Comparison of ENCODE assay signal across 25 mouse cellular contexts in genomic region chr6:38719229-38719628, GRCm38 (mm10). TPM values are rescaled to one million over a fixed set of nuclear protein-coding genes. Genes with fewer than 3 reads are reported as not detected.
"Had no signal": no experiment of that assay in that cellular context is flagged by ENCODE, and none has a peak within 500 bp of the region (broad histone marks: within the 10 kb centered on the region; RNA-seq: fewer than 3 reads in every experiment).

No protein-coding gene starts in this region.

- ATAC-seq: liver, postnatal 0 days; lung, postnatal 0 days; midbrain, embryonic 13.5 days; midbrain, embryonic 16.5 days had no signal

- H3K9me3 ChIP-seq: limb, embryonic 12.5 days; limb, embryonic 15.5 days; midbrain, embryonic 13.5 days; neural tube, embryonic 13.5 days had no signal

- H3K4me3 ChIP-seq: limb, embryonic 12.5 days; limb, embryonic 15.5 days; midbrain, embryonic 13.5 days; myocyte; neural tube, embryonic 13.5 days had no signal

- H3K4me2 ChIP-seq: limb, embryonic 12.5 days; limb, embryonic 15.5 days; liver, embryonic 11.5 days; lung, embryonic 14.5 days; midbrain, embryonic 13.5 days; neural tube, embryonic 13.5 days had no signal

- H3K27me3 ChIP-seq: limb, embryonic 12.5 days; limb, embryonic 15.5 days; midbrain, embryonic 13.5 days; neural tube, embryonic 13.5 days had no signal

- DNase-seq: kidney, adult 9 months; kidney, postnatal 14 days; kidney, postnatal 4 days; left cerebral cortex, postnatal 4 days; liver, postnatal 0 days; lung, embryonic 14.5 days; right cerebral cortex, adult 18-20 months; right cerebral cortex, postnatal 14 days; right cerebral cortex, postnatal 4 days; thymus, adult 18-20 months; thymus, postnatal 36 days had no signal

- H3K27ac ChIP-seq: limb, embryonic 12.5 days; limb, embryonic 15.5 days; liver, embryonic 14.5 days; macrophage; midbrain, embryonic 13.5 days; neural tube, embryonic 13.5 days; stomach, postnatal 0 days had no signal

- H3K9ac ChIP-seq: limb, embryonic 12.5 days; limb, embryonic 15.5 days; liver, embryonic 14.5 days; liver, postnatal 0 days; lung, embryonic 14.5 days; midbrain, embryonic 13.5 days; neural tube, embryonic 13.5 days had no signal

- H3K4me1 ChIP-seq: limb, embryonic 12.5 days; limb, embryonic 15.5 days had no signal

RNA-seq across cellular contexts. Expression of gene Clec2l, which starts 56.4 kb away (rescaled TPM):
- total RNA-seq: megakaryocyte, adult 5-6 weeks; monocyte, adult 5-6 weeks; neutrophil, adult 5-6 weeks had no signal
- polyA plus RNA-seq: liver, postnatal 0 days; macrophage had no signal
